Mouse (Mus musculus) layer of hippocampus, adult 18-20 months (tissue): ENCODE results near the gene Alg10b. TPM values are rescaled to one million over a fixed set of nuclear protein-coding genes. Genes with fewer than 3 reads are reported as not detected.
"Not testable (repeated sequence)": the region's sequence is repeated elsewhere in the genome, so short reads cannot be mapped to it uniquely, and the experiment has no call there.

ENCODE experiments used
- DNase-seq, 2 experiments: peaks; one replicate each; pipeline ENCODE4 v3.0.0; 2022; ENCODE audit warnings: low spot score in 2 of 2
- long read RNA-seq: library from polyadenylated mRNA; stranded (forward); transcript quantifications from one replicate; pipeline ENCODE4 v2.0.0, GENCODE M21; 2021
- microRNA-seq, 2 experiments: library from miRNA; unstranded; fragments of <30 nt; microRNA quantifications; one replicate each; pipeline ENCODE4 v1.2.0; 2021
- total RNA-seq, 2 experiments: library from RNA; stranded (reverse); gene quantifications; 2 replicates each; pipeline ENCODE4 v1.2.3; 2021

Alg10b gene
- 10 to 100 TPM; 28.0 to 30.1 TPM for total RNA-seq
- long read RNA-seq, full-length matches to known transcripts, result 2 of 13 reads
- long read RNA-seq, partial matches to known transcripts, result 0 of 13 reads
- long read RNA-seq, other reads (novel, unspliced or antisense), result 11 of 13 reads

DNA sequence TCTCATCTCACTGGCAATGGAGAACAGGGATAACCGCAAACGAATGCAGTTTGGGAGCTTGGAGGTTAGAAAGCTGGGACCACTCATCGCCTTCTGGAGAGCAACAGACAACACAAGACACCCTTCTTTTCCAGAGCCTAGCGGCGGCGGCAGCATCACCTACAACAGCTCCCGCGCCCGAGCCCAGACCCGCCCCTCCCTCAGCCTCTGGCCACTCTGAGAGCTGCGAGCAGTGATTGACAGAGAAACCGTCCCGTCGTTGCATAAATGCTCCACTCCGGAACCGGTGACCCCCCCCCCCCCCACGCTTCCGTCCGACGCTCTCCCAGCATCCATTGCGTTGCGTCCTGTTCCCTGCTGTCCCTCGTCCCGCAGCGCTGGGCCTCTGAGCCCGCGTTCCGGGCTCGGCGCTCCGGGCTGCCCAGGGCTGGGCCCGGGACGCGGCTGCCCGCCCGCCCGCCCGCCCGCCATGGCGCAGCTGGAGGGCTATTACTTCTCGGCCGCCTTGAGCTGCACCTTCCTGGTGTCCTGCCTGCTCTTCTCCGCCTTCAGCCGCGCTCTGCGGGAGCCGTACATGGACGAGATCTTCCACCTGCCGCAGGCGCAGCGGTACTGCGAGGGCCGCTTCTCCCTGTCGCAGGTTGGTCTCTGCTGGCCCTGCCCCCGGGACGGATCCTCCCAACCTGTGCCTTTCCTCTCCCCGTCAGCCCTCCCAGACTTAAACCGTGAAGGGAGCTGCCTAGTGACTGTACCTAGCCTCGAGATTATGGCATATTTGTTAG, at the start of gene Alg10b:
Gene Alg10b (plus strand): TSS at position 343 of the 782 bp plus-strand sequence.
- DNase-seq, result peak; percentile 82 to 86

GRCm38 (mm10) chr15:90183108-90183507, 41.0 kb upstream of the Alg10b start:
- not testable (repeated sequence) for DNase-seq

- DNase-seq, result no peak
These were observed 40.6 kb upstream of the Alg10b start for GRCm38 (mm10) chr15:90183511-90183910.

DNA sequence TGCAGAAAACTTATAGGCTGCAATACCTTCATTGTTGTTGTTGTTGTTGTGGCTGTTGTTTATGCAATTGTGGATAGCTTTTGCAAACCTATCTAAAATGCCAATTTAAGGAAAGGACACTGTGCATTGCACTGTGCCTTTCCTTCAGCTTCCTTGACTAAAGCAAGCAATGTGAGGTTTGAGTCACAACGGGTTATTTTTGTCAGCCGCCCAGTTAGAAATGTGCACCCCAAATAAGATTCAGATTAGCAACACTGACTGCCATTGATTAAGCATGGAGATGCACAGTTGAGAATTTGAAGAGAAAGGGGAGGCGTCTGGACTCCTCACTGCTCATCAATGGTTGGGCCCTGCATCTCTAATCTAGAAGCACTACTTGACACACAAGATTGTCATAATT, 39.4 kb upstream of the Alg10b start:
- no peak for DNase-seq

- no peak for DNase-seq
These were observed 34.6 kb upstream of the Alg10b start for GRCm38 (mm10) chr15:90189477-90189876.

DNA sequence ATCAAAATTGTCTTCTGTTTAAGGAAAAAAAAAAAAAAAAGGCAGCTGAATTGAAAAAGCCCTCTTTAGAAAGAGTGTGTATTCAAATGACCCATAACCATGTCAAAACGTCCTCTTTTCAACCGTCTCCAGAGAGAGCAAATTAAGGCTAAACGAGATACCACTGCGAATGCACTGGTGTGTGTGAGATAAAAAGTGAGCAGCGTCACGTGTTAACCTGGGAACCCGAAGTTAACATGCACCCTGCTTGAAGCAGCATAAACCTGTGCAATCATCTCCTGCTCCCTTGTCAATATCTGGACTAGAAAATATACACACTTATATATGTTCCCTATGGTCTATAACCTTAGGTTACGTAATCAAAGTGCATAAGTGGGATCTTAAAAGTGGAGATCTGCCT, 10.2 kb upstream of the Alg10b start:
- DNase-seq, result no peak

GRCm38 (mm10) chr15:90214913-90215312, 9.2 kb upstream of the Alg10b start:
- DNase-seq, result peak; percentile 40 to 86

- no peak for DNase-seq
These were observed 1.0 kb downstream of the Alg10b start for GRCm38 (mm10) chr15:90225058-90225575.

DNA sequence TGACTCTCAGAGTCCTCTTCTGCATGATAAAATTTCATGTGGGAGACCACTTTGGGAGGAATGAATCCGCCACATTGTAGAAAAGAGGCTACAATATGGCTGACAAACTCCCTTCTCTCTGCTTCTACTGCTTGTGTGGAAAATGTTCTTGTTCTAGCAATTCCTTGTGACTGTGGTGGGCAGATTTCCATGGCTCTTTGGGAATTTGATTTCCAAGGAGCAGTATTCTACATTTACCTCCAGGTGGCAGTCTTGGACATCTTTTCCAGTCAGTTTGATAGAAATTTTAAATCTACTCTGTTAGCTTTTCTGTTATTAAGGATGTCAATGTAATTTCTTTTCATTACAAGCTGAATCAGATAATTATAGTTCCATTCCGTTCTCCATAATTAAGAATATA, 13.5 kb downstream of the Alg10b start:
- DNase-seq, result peak in 1 of 2 experiments; percentile 67

DNA sequence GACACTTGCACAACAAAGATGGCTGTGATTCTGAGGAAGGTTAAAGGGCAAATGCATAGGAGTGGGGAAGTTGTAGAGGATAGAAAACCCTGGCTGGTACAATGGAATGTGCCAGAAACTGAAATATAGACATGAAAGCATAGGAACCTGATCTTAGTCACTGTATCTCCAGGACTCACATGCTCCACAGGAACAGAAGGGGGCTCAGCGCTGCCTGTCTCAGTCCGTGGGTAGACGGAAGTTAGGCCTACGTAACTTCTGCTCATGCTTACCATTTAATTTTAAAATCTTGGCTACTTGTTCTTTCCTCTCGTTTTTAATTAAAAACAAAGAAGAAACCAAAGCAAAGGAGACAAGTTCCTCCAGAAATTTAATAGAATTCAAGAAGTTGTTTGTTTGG, 20.0 kb downstream of the Alg10b start:
- peak; percentile 57 to 80 for DNase-seq

GRCm38 (mm10) chr15:90249694-90250093, 25.6 kb downstream of the Alg10b start:
- DNase-seq, result no peak

DNA sequence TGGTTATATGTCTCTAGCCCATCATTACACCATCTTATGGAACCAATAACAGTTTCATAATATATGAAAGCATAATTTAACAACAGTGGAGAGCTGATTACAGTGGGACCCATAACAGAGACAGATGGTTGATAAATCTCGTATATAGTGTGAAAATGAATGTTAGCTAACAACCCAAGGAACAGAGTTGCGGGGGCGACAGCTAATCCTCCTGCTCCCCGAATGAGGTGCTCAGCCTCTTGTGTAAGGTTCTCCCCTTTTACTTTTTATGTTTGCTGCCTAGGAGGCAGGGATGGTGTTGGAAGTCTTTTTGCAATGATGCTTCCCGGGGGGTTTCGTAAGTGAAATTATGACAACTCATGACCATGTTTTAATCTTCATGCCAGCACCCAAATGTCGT, 58.8 kb downstream of the Alg10b start:
- no peak for DNase-seq

Small RNA genes within 50 kb of the gene (microRNA-seq; reads per million reads assigned to microRNA genes)
- gene Mir7648, result 0 to 0.20 reads per million in 2 experiments
